Mouse (Mus musculus): Measurements from ENCODE around the gene Gimap4. TPM values are rescaled to one million over a fixed set of nuclear protein-coding genes. Genes with fewer than 3 reads are reported as not detected.
A peak's percentile ranks its signal among the peaks of the same experiment; 100 is the strongest.

The Gimap4 gene
- 10 to 100 TPM; 23.6 to 30.4 TPM for total RNA-seq (2021)

DNA sequence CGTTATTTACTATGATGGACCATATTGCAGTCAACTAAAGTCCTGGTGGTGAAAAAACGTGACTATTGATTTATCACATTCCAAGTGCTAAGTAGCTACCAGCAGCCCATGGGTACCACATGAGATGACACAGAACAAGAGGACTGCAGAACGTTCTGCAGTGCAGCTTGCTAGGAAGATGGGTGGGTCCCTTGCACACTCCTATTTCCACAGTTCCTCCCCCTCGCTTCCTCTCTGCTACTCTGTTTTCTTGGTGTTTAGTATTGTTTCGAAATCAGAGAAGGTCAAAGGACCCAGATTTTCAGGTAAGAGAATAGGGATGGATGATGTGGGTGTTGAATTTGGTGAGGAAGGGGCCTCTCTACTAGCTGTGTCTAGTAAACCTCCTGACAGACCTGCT, at the start of gene Gimap4:
Gene Gimap4 (plus strand): TSS at position 231 of the 400 bp plus-strand sequence.
- intact Hi-C loops (cut with DNase I), result loop anchor here (2.0 kb wide), 1 partner anchor 62 kb away; the partner anchor contains the start of gene Gimap5
- DNase-seq, result no peak

- intact Hi-C loops (cut with DNase I), result no loop called here
Observed at GRCm38 (mm10) chr6:48635105-48635504, 49.2 kb upstream of the Gimap4 start.

GRCm38 (mm10) chr6:48636515-48636914, 47.8 kb upstream of the Gimap4 start:
- intact Hi-C loops (cut with DNase I), result no loop called here
- peak in 1 of 2 experiments; percentile 38 for DNase-seq

More at GRCm38 (mm10) chr6:48635105-48635504, 49.2 kb upstream of the Gimap4 start:
- no peak for DNase-seq

- intact Hi-C loops (cut with DNase I), result no loop called here
- DNase-seq, result no peak
Observed at GRCm38 (mm10) chr6:48637811-48638500, 46.4 kb upstream of the Gimap4 start.

- intact Hi-C loops (cut with DNase I), result no loop called here
- no peak for DNase-seq
Observed at GRCm38 (mm10) chr6:48638553-48638952, 45.8 kb upstream of the Gimap4 start.

- no peak for DNase-seq
- intact Hi-C loops (cut with DNase I), result loop anchor here (10.0 kb wide), 1 partner anchor 313 kb away; no protein-coding TSS in a partner anchor
Observed at GRCm38 (mm10) chr6:48641391-48641790, 43.0 kb upstream of the Gimap4 start.

DNA sequence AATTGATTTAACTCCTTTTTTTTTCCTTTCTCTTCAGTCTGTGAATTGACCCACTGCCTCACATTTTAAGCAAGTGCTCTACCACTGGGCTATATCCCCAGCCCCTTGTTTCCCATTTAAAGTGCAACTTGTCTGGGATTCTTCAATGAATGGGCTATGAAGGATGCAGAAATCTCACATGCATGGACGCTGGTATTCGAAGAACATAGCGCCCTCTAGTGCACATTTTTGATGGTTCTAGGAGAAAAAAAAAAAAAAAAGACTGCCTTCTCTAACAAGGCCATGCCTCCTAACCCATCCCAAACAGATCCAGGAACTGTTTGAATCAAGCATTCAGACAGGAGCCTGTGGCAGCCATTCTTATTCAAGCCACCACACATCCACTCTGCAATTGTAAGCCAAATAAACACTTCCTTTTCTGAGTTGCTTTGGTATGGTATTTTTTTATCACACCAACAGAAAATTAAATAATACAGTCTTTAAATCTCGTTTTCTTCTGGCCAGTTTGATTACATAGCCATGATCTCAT, 41.5 kb upstream of the Gimap4 start:
- intact Hi-C loops (cut with DNase I), result loop anchor here (1.0 to 10.0 kb wide), 4 partner anchors 60 to 466 kb away; no protein-coding TSS in a partner anchor
- peak in 1 of 2 experiments; percentile 19 for DNase-seq

- DNase-seq, result peak; percentile 75 to 80
- intact Hi-C loops (cut with DNase I), result loop anchor here (1.0 to 10.0 kb wide), 5 partner anchors 101 to 309 kb away; partner anchors contain the start of gene Gimap5
Observed at GRCm38 (mm10) chr6:48645660-48646308, 38.6 kb upstream of the Gimap4 start.

DNA sequence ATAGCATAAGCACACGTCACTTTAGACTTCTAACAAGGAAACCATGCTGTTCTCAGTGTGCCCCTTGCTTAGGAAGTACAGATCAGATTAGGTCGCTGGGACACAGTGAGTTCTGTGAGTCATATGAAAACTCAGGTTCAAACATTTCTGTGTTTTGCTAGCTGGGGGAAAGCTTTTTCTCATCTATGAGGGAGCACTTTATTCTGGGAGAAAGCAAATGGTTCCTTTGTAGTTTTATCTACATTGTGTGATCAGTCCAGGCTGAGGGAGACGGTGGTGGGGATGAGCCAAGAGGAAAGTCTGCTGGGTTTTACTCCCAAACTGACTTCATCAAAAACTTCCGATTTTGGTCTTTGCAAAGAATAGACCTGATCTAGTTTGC, 38.0 kb upstream of the Gimap4 start:
- DNase-seq, result no peak
- intact Hi-C loops (cut with DNase I), result loop anchor here (2.0 to 10.0 kb wide), 3 partner anchors 101 to 309 kb away; partner anchors contain the start of gene Gimap5

- peak in 1 of 2 experiments; percentile 64 for DNase-seq
- intact Hi-C loops (cut with DNase I), result loop anchor here (1.0 to 10.0 kb wide), 4 partner anchors 60 to 308 kb away; partner anchors contain the start of gene Gimap5
Observed at GRCm38 (mm10) chr6:48646995-48647394, 37.4 kb upstream of the Gimap4 start, which contains the start of gene Gimap8. Gimap8 (plus strand) TSS chr6:48647234.

GRCm38 (mm10) chr6:48647611-48648010, 36.7 kb upstream of the Gimap4 start:
- DNase-seq, result no peak
- intact Hi-C loops (cut with DNase I), result loop anchor here (1.0 to 10.0 kb wide), 5 partner anchors 27 to 307 kb away; partner anchors contain the start of gene Gimap5

GRCm38 (mm10) chr6:48648779-48649178, 35.6 kb upstream of the Gimap4 start:
- intact Hi-C loops (cut with DNase I), result loop anchor here (2.0 to 10.0 kb wide), 3 partner anchors 26 to 306 kb away; no protein-coding TSS in a partner anchor
- no peak for DNase-seq

DNA sequence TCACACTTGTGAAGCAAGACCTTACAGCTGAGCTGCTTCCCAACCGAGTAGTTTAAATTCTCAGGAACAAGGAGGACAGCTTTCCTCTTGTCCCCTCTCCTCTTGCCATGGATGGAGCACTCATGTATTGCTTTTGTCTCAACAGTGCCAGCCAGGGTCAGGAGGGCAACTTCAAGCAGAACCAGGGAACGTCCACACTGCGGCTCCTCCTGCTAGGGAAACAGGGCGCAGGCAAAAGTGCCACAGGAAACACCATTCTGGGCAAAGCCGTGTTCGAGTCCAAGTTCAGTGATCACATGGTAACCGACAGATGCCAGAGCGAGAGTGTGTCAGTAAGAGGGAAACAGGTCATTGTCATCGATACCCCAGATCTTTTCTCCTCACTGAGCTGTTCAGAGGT, 34.3 kb upstream of the Gimap4 start:
- intact Hi-C loops (cut with DNase I), result no loop called here
- DNase-seq, result no peak

GRCm38 (mm10) chr6:48658721-48659120, 25.6 kb upstream of the Gimap4 start:
- DNase-seq, result no peak
- intact Hi-C loops (cut with DNase I), result no loop called here

GRCm38 (mm10) chr6:48664750-48665149, 19.6 kb upstream of the Gimap4 start:
- no peak for DNase-seq
- intact Hi-C loops (cut with DNase I), result loop anchor here (5.0 kb wide), 1 partner anchor 293 kb away; no protein-coding TSS in a partner anchor

- intact Hi-C loops (cut with DNase I), result loop anchor here (5.0 kb wide), 1 partner anchor 292 kb away; no protein-coding TSS in a partner anchor
- no peak for DNase-seq
Observed at GRCm38 (mm10) chr6:48665471-48665870, 18.9 kb upstream of the Gimap4 start.

GRCm38 (mm10) chr6:48666159-48666586, 18.2 kb upstream of the Gimap4 start:
- DNase-seq, result no peak
- intact Hi-C loops (cut with DNase I), result loop anchor here (5.0 kb wide), 1 partner anchor 291 kb away; no protein-coding TSS in a partner anchor

GRCm38 (mm10) chr6:48668022-48668421, 16.3 kb upstream of the Gimap4 start:
- intact Hi-C loops (cut with DNase I), result loop anchor here (5.0 kb wide), 1 partner anchor 289 kb away; no protein-coding TSS in a partner anchor
- no peak for DNase-seq

- intact Hi-C loops (cut with DNase I), result loop anchor here (5.0 kb wide), 1 partner anchor 288 kb away; no protein-coding TSS in a partner anchor
- DNase-seq, result no peak
Observed at GRCm38 (mm10) chr6:48669446-48669969, 14.8 kb upstream of the Gimap4 start.
